Mouse (Mus musculus) spleen, embryonic (tissue): ENCODE measurements around the gene Cnnm2.

ENCODE experiments used
- CTCF ChIA-PET: fragments of 350-600 bp; sonication (Branson Sonifier 250); formaldehyde crosslinking; loops from one replicate; lab custom pipeline; 2022; lab: Charles Lee

The Cnnm2 gene

GRCm38 (mm10) chr19:46915406-46916080, 154.1 kb downstream of the Cnnm2 start:
- CTCF ChIA-PET, result no interaction called here

- CTCF ChIA-PET, result no interaction called here
These were observed 159.2 kb downstream of the Cnnm2 start for GRCm38 (mm10) chr19:46920571-46920970.

GRCm38 (mm10) chr19:46926357-46926756, 165.0 kb downstream of the Cnnm2 start:
- CTCF ChIA-PET, result interaction anchor here (0.6 to 0.7 kb wide), 2 partner anchors 13 to 1104 kb away, joined by 4 read pairs; no protein-coding TSS in a partner anchor

- CTCF ChIA-PET, result interaction anchor here (0.6 to 0.7 kb wide), 2 partner anchors 953 to 1104 kb away, joined by 4 read pairs; no protein-coding TSS in a partner anchor
These were observed 165.6 kb downstream of the Cnnm2 start for GRCm38 (mm10) chr19:46926951-46927350.

- CTCF ChIA-PET, result no interaction called here
These were observed 166.7 kb downstream of the Cnnm2 start for GRCm38 (mm10) chr19:46928136-46928535.

- CTCF ChIA-PET, result interaction anchor here (0.5 kb wide), 1 partner anchor 17 kb away, joined by 5 read pairs; no protein-coding TSS in a partner anchor
These were observed 167.7 kb downstream of the Cnnm2 start for GRCm38 (mm10) chr19:46929044-46929587.
